Mouse (Mus musculus) liver, postnatal 0 days (tissue): ENCODE measurements around the gene Kansl2. TPM values are rescaled to one million over a fixed set of nuclear protein-coding genes. Genes with fewer than 3 reads are reported as not detected.

ENCODE experiments used
- ATAC-seq: fragments of 200-750 bp; cut with Nextera tagmentation; 2 replicates; pipeline ENCODE4 v1.8.0; 2017; ENCODE audit warnings: mild to moderate bottlenecking, moderate library complexity
- DNase-seq: peaks from one replicate; pipeline ENCODE4 v3.0.0-alpha.2; 2016
- H3K27ac ChIP-seq: fragments of 300-500 bp; sonication (generic); 2 replicates; pipeline ENCODE4 v1.5.1; 2014; ENCODE audit warnings: antibody characterized with exemption, moderate library complexity, mild to moderate bottlenecking, low read depth
- H3K27me3 ChIP-seq: fragments of 300-500 bp; sonication (generic); 2 replicates; pipeline ENCODE4 v1.6.1; 2014; ENCODE audit warnings: low read length, control low read depth, mixed read lengths; ENCODE audit not compliant: insufficient read depth
- H3K36me3 ChIP-seq: fragments of 300-500 bp; sonication (generic); replicated peaks from 2 replicates; pipeline ENCODE4 v1.6.1; 2014; ENCODE audit warnings: mild to moderate bottlenecking, control low read depth, low read length, moderate library complexity, mixed read lengths; ENCODE audit not compliant: insufficient read depth
- H3K4me1 ChIP-seq: fragments of 300-500 bp; sonication (generic); 2 replicates; pipeline ENCODE4 v1.6.1; 2014; ENCODE audit warnings: antibody characterized with exemption, mild to moderate bottlenecking, control low read depth; ENCODE audit not compliant: insufficient read depth
- H3K4me2 ChIP-seq: fragments of 300-500 bp; sonication (generic); 2 replicates; pipeline ENCODE4 v1.6.1; 2014; ENCODE audit warnings: low read depth, mild to moderate bottlenecking, low read length, moderate library complexity, mixed read lengths
- H3K4me3 ChIP-seq: fragments of 300-500 bp; sonication (generic); 2 replicates; pipeline ENCODE4 v1.5.1; 2014; ENCODE audit warnings: low read depth, low read length
- H3K9ac ChIP-seq: fragments of 300-500 bp; sonication (generic); replicated peaks from 2 replicates; pipeline ENCODE4 v1.6.1; 2014; ENCODE audit warnings: mild to moderate bottlenecking, moderate library complexity
- H3K9me3 ChIP-seq: fragments of 300-500 bp; sonication (generic); 2 replicates; pipeline ENCODE4 v1.6.1; 2016; ENCODE audit warnings: mild to moderate bottlenecking, control low read depth, low read length, mixed read lengths
- CTCF ChIP-seq: sonication (generic); IDR thresholded peaks from 2 replicates; pipeline ENCODE4 v1.5.1; 2016; ENCODE audit warnings: antibody characterized with exemption, low read depth
- EP300 ChIP-seq: IDR thresholded peaks from 2 replicates; pipeline ENCODE4 v1.6.1; 2016; ENCODE audit warnings: antibody characterized with exemption, low read depth, mild to moderate bottlenecking
- WGBS: fragments of 180-500 bp; shearing (Covaris S2); extraction: QIAGEN DNeasy Blood & Tissue Kit; methylation state at CpG from one replicate; pipeline ENCODE4 v1.1.7; 2014; ENCODE audit not compliant: insufficient replicate concordance; 5-methylcytosine and 5-hydroxymethylcytosine counted together
- microRNA-seq: library from miRNA; unstranded; fragments of <30 nt; microRNA quantifications from one replicate; pipeline ENCODE4, GENCODE M21; 2016
- polyA plus RNA-seq: library from polyadenylated mRNA; unstranded; fragments of >200 nt; fragmentation: Nextera tagmentation; extraction: Ambion mirVana; gene quantifications from 2 replicates; pipeline ENCODE4 v1.2.1, GENCODE M21; 2015

Kansl2 gene
- polyA plus RNA-seq, 1 experiment from 2014 or later = 26.6 TPM

GRCm38 (mm10) chr15:98476281-98476680 lies 57.8 kb downstream of the Kansl2 start:
- no peaks in the 10 kb centered on the region for H3K27me3 ChIP-seq
- H3K4me3 ChIP-seq = no peak overlapping the region
- WGBS = 72% methylated on average over 5 of the region's 5 CpGs
- DNase-seq = no peak
- H3K36me3 ChIP-seq = no peaks in the 10 kb centered on the region
- no peaks in the 10 kb centered on the region for H3K9me3 ChIP-seq
- no peak overlapping the region for H3K9ac ChIP-seq
- no peak overlapping the region for H3K27ac ChIP-seq
- no peak overlapping the region for H3K4me2 ChIP-seq
- H3K4me1 ChIP-seq = no peaks in the 10 kb centered on the region
- TF ChIP-seq EP300 (no peak), CTCF (no peak)
- no peak for ATAC-seq

GRCm38 (mm10) chr15:98475382-98475781 lies 58.7 kb downstream of the Kansl2 start:
- Histone ChIP-seq H3K4me3 (no peak overlapping the region), H3K9ac (no peak overlapping the region), H3K36me3 (no peaks in the 10 kb centered on the region), H3K9me3 (no peaks in the 10 kb centered on the region), H3K4me2 (no peak overlapping the region), H3K4me1 (no peaks in the 10 kb centered on the region), H3K27ac (no peak overlapping the region), H3K27me3 (no peaks in the 10 kb centered on the region)
- WGBS = 44% methylated on average over 10 of the region's 10 CpGs
- TF ChIP-seq CTCF (peak; percentile 68), EP300 (no peak)
- peak; percentile 51 for DNase-seq
- ATAC-seq = no peak

- no peaks in the 10 kb centered on the region for H3K36me3 ChIP-seq
- no peak for TF ChIP-seq CTCF
- no peak for TF ChIP-seq EP300
- H3K4me2 ChIP-seq = no peak overlapping the region
- ATAC-seq = no peak
- 75% methylated on average over 10 of the region's 10 CpGs for WGBS
- no peak overlapping the region for H3K27ac ChIP-seq
- H3K4me3 ChIP-seq = no peak overlapping the region
- H3K9me3 ChIP-seq = no peaks in the 10 kb centered on the region
- H3K27me3 ChIP-seq = no peaks in the 10 kb centered on the region
- H3K4me1 ChIP-seq = no peaks in the 10 kb centered on the region
- no peak for DNase-seq
- H3K9ac ChIP-seq = no peak overlapping the region
Observed at GRCm38 (mm10) chr15:98474958-98475357, 59.1 kb downstream of the Kansl2 start.

- 87% methylated on average over 13 of the region's 13 CpGs for WGBS
- Histone ChIP-seq H3K27me3 (no peaks in the 10 kb centered on the region), H3K27ac (no peak overlapping the region), H3K9ac (no peak overlapping the region), H3K4me3 (no peak overlapping the region), H3K4me2 (no peak overlapping the region), H3K4me1 (no peaks in the 10 kb centered on the region), H3K36me3 (no peaks in the 10 kb centered on the region), H3K9me3 (no peaks in the 10 kb centered on the region)
- ATAC-seq = no peak
- TF ChIP-seq EP300 (no peak), CTCF (no peak)
- DNase-seq = no peak
Observed at GRCm38 (mm10) chr15:98471539-98471938, 62.5 kb downstream of the Kansl2 start.

GRCm38 (mm10) chr15:98469596-98469995 lies 64.5 kb downstream of the Kansl2 start, which contains the start of gene OR5BS1P:
OR5BS1P (plus strand) TSS chr15:98469896.
- DNase-seq (no peak), ATAC-seq (no peak)
- no peaks in the 10 kb centered on the region for H3K36me3 ChIP-seq
- TF ChIP-seq CTCF (no peak), EP300 (no peak)
- H3K4me1 ChIP-seq = no peaks in the 10 kb centered on the region
- no peak within 1 kb of the TSS for H3K9ac ChIP-seq
- H3K27ac ChIP-seq = no peak within 1 kb of the TSS
- no peaks in the 10 kb centered on the region for H3K27me3 ChIP-seq
- no peaks in the 10 kb centered on the region for H3K9me3 ChIP-seq
- WGBS = 80% methylated on average over 4 of the region's 4 CpGs
- no peak within 1 kb of the TSS for H3K4me3 ChIP-seq
- H3K4me2 ChIP-seq = no peak within 1 kb of the TSS

Small RNAs within 50 kb of the gene (microRNA-seq; reads per million reads assigned to microRNA genes)
- gene Mir1291 = 1.2 reads per million

Other genes starting within 250 kb of the Kansl2 start
- gene Zfp641, start 238.1 kb downstream of the Kansl2 start, polyA plus RNA-seq = 0.06 and 0.08 TPM in 2 replicates
- not detected in 2 replicates for gene Olfr285, start 216.9 kb downstream of the Kansl2 start, polyA plus RNA-seq
- gene Olfr284, start 193.3 kb downstream of the Kansl2 start, polyA plus RNA-seq = not detected in 2 replicates
- gene Olfr283, start 153.3 kb downstream of the Kansl2 start, polyA plus RNA-seq = not detected in 2 replicates
- gene Olfr282, start 103.0 kb downstream of the Kansl2 start, polyA plus RNA-seq = not detected in 2 replicates
- gene Olfr281, start 81.7 kb downstream of the Kansl2 start, polyA plus RNA-seq = not detected in 2 replicates
- not detected in 2 replicates for gene OR5BS1P, start 64.4 kb downstream of the Kansl2 start, polyA plus RNA-seq
- not detected in 2 replicates for gene Lalba, start 51.5 kb downstream of the Kansl2 start, polyA plus RNA-seq
- gene Olfr279, start 41.9 kb downstream of the Kansl2 start, polyA plus RNA-seq = not detected in 2 replicates
- gene Ccnt1, start 36.7 kb upstream of the Kansl2 start, polyA plus RNA-seq = 14.9 and 17.0 TPM in 2 replicates
- gene 4930415O20Rik, start 36.7 kb upstream of the Kansl2 start, polyA plus RNA-seq = not detected in 2 replicates
- gene Adcy6, start 75.8 kb upstream of the Kansl2 start, polyA plus RNA-seq = 5.3 and 7.7 TPM in 2 replicates
- 0.38 and 0.58 TPM in 2 replicates for gene Cacnb3, start 96.6 kb upstream of the Kansl2 start, polyA plus RNA-seq
- gene Ddx23, start 128.6 kb upstream of the Kansl2 start, polyA plus RNA-seq = 4.7 and 9.2 TPM in 2 replicates
- gene Rnd1, start 143.2 kb upstream of the Kansl2 start, polyA plus RNA-seq = 0.94 and 1.2 TPM in 2 replicates
- gene Ccdc65, start 173.9 kb upstream of the Kansl2 start, polyA plus RNA-seq = not detected in 2 replicates
- 58.5 and 62.4 TPM in 2 replicates for gene Fkbp11, start 193.9 kb upstream of the Kansl2 start, polyA plus RNA-seq
- gene Arf3, start 228.9 kb upstream of the Kansl2 start, polyA plus RNA-seq = 9.6 and 10.4 TPM in 2 replicates
- 0.04 and 0.08 TPM in 2 replicates for gene Wnt10b, start 243.9 kb upstream of the Kansl2 start, polyA plus RNA-seq